Mouse (Mus musculus): ENCODE data around the gene Vmn1r170.
"Not testable (repeated sequence)": the region's sequence is repeated elsewhere in the genome, so short reads cannot be mapped to it uniquely, and the experiment has no call there.

The Vmn1r170 gene

DNA sequence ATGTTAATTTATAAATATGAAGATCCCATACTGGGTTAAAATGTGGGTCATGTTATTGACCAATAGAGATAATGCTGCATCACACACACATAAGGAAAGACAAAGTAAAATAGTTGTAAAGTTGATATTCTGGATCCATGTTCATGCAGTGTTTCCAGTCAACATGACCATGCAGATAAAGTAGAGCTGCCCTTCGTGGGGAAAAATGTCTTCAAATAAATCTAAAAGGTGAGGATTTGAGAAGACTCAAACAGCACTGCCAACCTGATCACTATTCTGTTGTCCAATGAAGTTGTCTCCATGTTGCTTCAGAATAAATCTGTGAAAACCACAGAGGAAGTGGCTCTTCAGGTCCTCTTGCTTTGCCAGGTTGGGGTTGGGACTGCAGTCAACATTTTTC is at the start of gene Vmn1r170:
Gene Vmn1r170, plus strand, starts transcription at position 301 of the 400 bp plus-strand sequence.
- DNase-seq (ENCODE audit: low read depth, low spot score), result not testable (repeated sequence)

DNA sequence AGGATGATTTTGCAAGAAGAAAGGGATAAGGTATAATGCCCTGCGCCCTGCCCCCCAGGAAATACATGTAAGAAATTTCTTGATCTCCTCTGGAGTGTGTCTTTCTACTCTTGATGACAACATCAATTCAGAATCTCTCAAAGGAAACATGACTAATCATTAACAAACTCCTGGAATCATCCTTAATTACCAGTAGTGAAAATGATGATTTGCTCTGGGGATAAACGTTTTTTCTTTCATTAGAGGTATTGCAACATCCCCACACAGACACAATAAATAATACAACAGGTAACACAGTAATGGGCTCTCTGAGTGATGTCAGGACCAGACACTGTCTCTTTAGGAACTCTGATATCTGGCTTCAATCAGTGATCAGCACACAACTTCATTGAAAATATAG is 30.7 kb upstream of the Vmn1r170 start, which contains the start of gene Vmn1r169:
Gene Vmn1r169, plus strand, starts transcription at position 301 of the 400 bp plus-strand sequence.
- not testable (repeated sequence) for DNase-seq (ENCODE audit: low read depth, low spot score)

DNA sequence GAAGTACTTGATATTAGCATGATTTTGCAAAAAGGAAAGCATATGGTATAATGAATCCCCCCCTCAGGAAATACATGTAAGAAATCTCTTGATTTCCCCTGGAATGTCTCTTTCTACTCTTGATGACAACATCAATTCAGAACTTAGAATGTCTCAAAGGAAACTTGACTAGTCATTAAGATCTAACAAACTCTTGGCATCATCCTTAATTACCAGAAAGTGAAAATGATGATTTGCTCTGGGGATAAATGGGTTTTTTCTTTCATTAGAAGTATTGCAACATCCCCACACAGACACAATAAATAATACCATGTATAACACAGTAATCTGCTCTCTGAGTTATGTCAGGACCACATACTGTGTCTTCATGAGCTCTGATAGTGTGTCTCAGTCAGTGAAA is 24.4 kb downstream of the Vmn1r170 start, which contains the start of gene Vmn1r171:
Gene Vmn1r171, plus strand, starts transcription at position 301 of the 400 bp plus-strand sequence.
- DNase-seq (ENCODE audit: low read depth, low spot score), result no peak
